Mouse (Mus musculus): Measurements from ENCODE around the gene Ccdc96.

The Ccdc96 gene

GRCm38 (mm10) chr5:36529698-36530097 is 45.3 kb downstream of the Ccdc96 start:
- no peak for DNase-seq

DNA sequence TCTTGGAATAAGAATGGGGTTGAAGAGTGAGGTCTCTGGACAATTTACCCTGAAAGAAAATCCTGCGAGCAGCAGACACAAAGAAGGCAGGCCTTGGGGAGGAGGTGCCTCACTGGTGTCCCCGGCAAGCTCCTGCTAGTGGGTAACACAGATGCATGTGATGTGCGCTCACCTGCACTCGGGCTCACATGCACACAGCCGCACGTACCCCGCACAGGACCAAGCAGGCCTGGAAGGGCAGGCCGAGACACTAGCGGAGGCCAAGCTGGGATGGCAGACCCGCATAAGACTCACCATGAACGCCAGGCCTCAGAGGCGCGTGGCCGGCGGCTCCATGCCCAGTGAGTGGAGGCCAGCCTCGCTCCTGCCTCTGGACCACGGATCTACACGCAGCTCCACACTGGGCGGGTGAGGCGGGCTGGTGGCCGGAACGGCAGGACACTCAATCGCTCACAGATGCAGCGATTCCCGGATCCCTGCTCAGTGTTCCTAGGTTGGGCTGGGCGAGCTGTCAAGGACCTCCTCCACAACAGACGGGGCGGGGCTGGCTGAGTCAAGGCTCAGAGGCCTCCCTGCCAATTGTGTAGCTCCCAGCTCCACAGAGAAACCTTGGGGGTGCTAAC is 45.9 kb downstream of the Ccdc96 start:
- DNase-seq = peak; percentile 97

DNA sequence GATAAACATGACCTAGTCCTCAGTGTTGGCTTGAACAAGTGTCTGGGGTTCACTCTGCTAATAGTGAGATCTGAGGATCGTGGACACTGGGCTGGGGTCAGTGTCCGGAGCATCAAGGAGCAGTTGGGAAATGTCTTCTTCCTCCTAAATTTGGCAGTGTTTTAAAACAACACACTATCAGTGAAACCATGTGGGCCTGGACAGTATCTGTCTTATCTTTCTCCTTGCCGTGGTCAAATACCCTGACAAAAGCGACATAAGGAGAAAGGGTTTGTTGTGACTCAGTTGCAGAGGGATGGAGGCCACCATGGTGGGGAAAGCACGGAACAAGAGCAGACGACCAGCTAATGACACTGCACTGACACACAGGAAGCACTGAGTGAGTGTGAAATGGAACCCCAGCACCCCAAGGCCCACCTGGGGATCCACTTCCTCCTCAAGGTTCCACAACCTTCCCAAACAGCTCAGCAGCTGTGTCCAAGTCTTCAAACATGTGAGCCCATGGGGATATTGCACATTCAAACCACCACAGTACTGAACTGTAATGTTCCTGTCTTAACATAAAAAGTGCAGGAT is 50.2 kb downstream of the Ccdc96 start:
- DNase-seq = no peak

- no peak for DNase-seq
Observed at GRCm38 (mm10) chr5:36535438-36536176, 51.2 kb downstream of the Ccdc96 start.

GRCm38 (mm10) chr5:36536424-36536823 is 52.0 kb downstream of the Ccdc96 start:
- no peak for DNase-seq
